Mouse (Mus musculus) forebrain, embryonic 13.5 days (tissue): ENCODE measurements at regions not wholly inside any gene's neighbourhood (a gene's known extent, or its start where the extent isn't known, plus 50 kb on each side); places are given as distances from the start of the nearest gene placed in this dataset.

Source experiments
- ATAC-seq: fragments of 200-750 bp; cut with Nextera tagmentation; 2 replicates; pipeline ENCODE4 v1.8.0; 2017
- H3K27ac ChIP-seq: fragments of 300-500 bp; sonication (generic); 2 replicates; pipeline ENCODE4 v1.5.1; 2015; ENCODE audit warnings: inconsistent platforms, mild to moderate bottlenecking, moderate library complexity
- H3K27me3 ChIP-seq: fragments of 300-500 bp; sonication (generic); 2 replicates; pipeline ENCODE4 v1.6.1; 2015; ENCODE audit warnings: mild to moderate bottlenecking, inconsistent platforms
- H3K36me3 ChIP-seq: fragments of 300-500 bp; sonication (generic); 2 replicates; pipeline ENCODE4 v1.6.1; 2015; ENCODE audit warnings: mild to moderate bottlenecking, inconsistent platforms; ENCODE audit not compliant: poor library complexity, severe bottlenecking
- H3K4me1 ChIP-seq: fragments of 300-500 bp; sonication (generic); 2 replicates; pipeline ENCODE4 v1.6.1; 2015; ENCODE audit warnings: inconsistent platforms
- H3K4me2 ChIP-seq: fragments of 300-500 bp; sonication (generic); 2 replicates; pipeline ENCODE4 v1.6.1; 2015; ENCODE audit warnings: inconsistent platforms, mild to moderate bottlenecking, moderate library complexity
- H3K4me3 ChIP-seq: fragments of 300-500 bp; sonication (generic); 2 replicates; pipeline ENCODE4 v1.5.1; 2015; ENCODE audit warnings: mild to moderate bottlenecking, inconsistent platforms
- H3K9ac ChIP-seq: fragments of 300-500 bp; sonication (generic); 2 replicates; pipeline ENCODE4 v1.6.1; 2015; ENCODE audit warnings: mild to moderate bottlenecking, inconsistent platforms
- H3K9me3 ChIP-seq: fragments of 300-500 bp; sonication (generic); replicated peaks from 2 replicates; pipeline ENCODE4 v1.6.1; 2016; ENCODE audit warnings: inconsistent platforms
- WGBS: fragments of 180-500 bp; shearing (Covaris S2); methylation state at CpG from one replicate; pipeline ENCODE4 v1.1.7; 2015; 5-methylcytosine and 5-hydroxymethylcytosine counted together

DNA sequence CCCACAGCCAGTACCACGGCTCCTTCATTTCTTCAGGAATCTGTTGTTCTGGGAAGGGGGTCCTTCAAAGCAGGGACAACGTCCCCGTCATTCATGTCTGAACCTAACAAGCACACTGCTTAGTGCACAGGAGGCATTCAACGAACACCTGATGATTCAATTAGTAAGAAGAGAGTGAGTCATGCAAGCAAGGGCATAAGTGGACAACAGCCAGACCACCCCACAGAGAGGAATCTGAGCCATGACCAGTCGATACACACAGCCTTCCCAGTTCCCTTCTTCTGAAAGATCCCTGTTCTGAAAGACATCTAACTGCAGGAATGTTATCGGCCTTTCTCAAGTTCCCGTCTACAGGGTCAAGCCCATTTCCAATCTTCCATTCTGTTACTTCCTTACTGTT is 231.6 kb downstream of the Gm26897 start:
- H3K36me3 ChIP-seq: no peaks in the 10 kb centered on the region
- no peak overlapping the region for H3K4me2 ChIP-seq
- no peak overlapping the region for H3K9ac ChIP-seq
- H3K4me1 ChIP-seq: 0 out of 2 replicates have a peak, but pooled peaks cover 3% of the 10 kb centered on the region
- H3K4me3 ChIP-seq: no peak overlapping the region
- H3K9me3 ChIP-seq: no peaks in the 10 kb centered on the region
- H3K27ac ChIP-seq: no peak overlapping the region
- ATAC-seq: no peak
- no peaks in the 10 kb centered on the region for H3K27me3 ChIP-seq
- 79% methylated on average over 7 of the region's 7 CpGs for WGBS

DNA sequence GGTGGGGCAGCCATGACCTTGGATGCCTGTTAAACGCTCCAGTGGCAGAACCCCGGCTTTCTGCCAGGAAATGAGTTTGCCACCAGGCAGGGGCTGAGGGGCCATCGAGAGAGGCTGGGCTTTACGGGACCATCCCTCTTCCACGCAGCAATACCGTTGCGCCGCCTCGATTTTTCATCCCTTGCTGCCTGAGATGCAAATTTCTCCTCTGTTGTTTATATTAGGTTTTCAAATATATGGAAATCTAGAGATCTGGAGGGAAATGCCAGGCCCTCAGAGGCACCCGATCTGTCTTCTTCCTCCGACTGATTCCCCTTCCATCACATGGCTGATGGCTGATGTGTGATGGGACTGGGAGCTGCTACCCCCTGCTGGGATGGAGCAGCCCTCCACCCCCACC is 234.4 kb downstream of the Gm26897 start:
- Histone ChIP-seq H3K27me3 (no peaks in the 10 kb centered on the region), H3K4me1 (0 out of 2 replicates have a peak, but pooled peaks cover 8% of the 10 kb centered on the region), H3K27ac (no peak overlapping the region), H3K9ac (no peak overlapping the region), H3K36me3 (no peaks in the 10 kb centered on the region), H3K4me2 (no peak overlapping the region), H3K9me3 (no peaks in the 10 kb centered on the region), H3K4me3 (no peak overlapping the region)
- no peak for ATAC-seq
- WGBS: 68% methylated on average over 11 of the region's 11 CpGs

DNA sequence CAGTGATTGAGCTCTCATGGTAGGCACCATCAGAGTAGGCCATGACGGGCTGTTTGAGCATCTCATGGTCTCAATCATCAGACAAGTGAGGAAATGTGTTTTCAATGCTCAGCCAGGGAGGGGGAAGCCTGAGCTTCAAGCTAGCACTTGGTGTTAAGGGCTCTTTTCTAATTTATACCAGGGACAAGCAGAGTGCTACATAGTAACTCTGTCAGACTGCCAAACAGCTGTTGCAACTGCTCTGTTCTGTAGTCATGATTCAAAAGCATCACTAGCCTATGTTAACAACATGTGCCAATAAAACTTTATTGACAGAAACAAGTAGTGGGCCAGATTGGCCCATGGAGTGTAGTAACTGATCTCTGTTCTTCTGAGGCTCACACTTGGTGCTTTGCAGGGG is 235.0 kb downstream of the Gm26897 start:
- 87% methylated on average over 1 of the region's 1 CpGs for WGBS
- no peak overlapping the region for H3K27ac ChIP-seq

DNA sequence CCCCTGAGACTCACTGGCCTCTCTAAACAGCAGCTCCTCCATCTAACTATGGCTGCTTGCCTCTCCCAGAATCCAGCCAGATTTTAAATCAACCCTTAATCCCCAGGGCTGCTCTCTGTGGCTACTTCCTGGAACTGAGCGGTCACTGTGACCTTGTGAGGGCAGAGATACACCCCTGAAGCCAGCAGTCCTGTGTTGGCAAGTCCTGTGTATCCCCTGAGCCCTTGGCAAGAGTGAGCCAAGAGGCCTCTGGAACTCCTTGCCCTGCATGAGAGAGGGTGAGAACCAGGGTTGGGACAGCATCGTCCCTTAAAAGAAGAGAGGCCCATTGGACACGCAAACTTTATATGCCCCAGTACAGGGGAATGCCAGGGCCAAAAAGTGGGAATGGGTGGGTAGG is 237.5 kb downstream of the Gm26897 start:
- no peak overlapping the region for H3K4me3 ChIP-seq
- peaks cover 6% of the 10 kb centered on the region for H3K9me3 ChIP-seq
- H3K36me3 ChIP-seq: no peaks in the 10 kb centered on the region
- H3K27ac ChIP-seq: no peak overlapping the region
- H3K9ac ChIP-seq: no peak overlapping the region
- H3K4me2 ChIP-seq: no peak overlapping the region
- no peak for ATAC-seq
- 88% methylated on average over 3 of the region's 3 CpGs for WGBS
- no peaks in the 10 kb centered on the region for H3K27me3 ChIP-seq
- peaks cover 12% of the 10 kb centered on the region for H3K4me1 ChIP-seq

More for the DNA sequence above, 235.0 kb downstream of the Gm26897 start:
- H3K4me3 ChIP-seq: no peak overlapping the region
- H3K4me1 ChIP-seq: 0 out of 2 replicates have a peak, but pooled peaks cover 8% of the 10 kb centered on the region
- H3K27me3 ChIP-seq: no peaks in the 10 kb centered on the region
- H3K9ac ChIP-seq: no peak overlapping the region
- no peaks in the 10 kb centered on the region for H3K36me3 ChIP-seq
- H3K9me3 ChIP-seq: no peaks in the 10 kb centered on the region
- H3K4me2 ChIP-seq: no peak overlapping the region
- no peak for ATAC-seq

DNA sequence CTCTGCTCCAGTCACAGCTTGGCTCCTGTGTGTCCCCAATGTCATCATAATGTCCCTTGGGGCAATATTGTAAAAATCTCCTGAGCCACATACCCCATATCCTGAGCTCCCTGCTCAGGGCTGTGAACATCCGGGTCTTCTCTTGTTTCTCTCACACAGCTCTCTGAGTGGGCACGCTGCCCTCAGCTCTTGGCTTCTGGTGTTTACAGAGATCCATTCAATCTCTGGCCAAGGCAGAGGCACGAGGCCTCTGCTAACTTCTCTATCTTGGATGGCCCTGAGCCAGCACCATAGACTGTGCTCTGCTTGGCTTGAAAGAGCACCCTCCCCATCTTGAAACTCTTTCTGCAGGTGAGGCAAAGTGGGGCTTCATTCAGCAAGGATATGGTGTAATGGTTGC is 238.2 kb downstream of the Gm26897 start:
- Histone ChIP-seq H3K9me3 (peaks cover 6% of the 10 kb centered on the region), H3K4me2 (no peak overlapping the region), H3K4me3 (no peak overlapping the region), H3K36me3 (no peaks in the 10 kb centered on the region), H3K9ac (no peak overlapping the region), H3K27me3 (no peaks in the 10 kb centered on the region), H3K4me1 (peaks cover 12% of the 10 kb centered on the region), H3K27ac (no peak overlapping the region)
- ATAC-seq: no peak
- 73% methylated on average over 3 of the region's 3 CpGs for WGBS

DNA sequence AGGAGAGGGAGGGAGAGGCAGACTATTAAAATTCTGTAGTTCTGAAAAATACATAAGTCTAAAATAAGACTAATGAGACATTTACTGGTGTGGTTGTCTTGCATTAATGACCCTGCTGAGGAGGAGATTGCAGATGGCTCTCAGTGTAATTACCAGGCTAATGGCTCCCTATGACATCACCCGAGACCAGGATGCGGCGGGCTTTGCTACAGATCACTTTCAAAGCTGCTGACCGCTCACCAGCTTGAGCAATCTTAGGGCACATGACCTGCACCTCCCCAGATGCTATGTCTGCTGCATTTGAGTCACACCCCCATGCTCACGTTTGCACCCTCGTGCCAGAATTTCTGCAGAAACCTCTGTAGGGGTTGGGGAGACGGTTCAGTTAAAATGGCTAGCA is 242.0 kb downstream of the Gm26897 start:
- ATAC-seq: 0 out of 2 replicates have a peak, but pooled peaks have one; percentile 38
- Histone ChIP-seq H3K9ac (no peak overlapping the region), H3K9me3 (peaks cover 6% of the 10 kb centered on the region), H3K4me1 (peaks cover 12% of the 10 kb centered on the region), H3K27me3 (no peaks in the 10 kb centered on the region), H3K4me3 (no peak overlapping the region), H3K27ac (peak overlapping the region; percentile 51; the same call in 1 of the 2 replicates), H3K4me2 (no peak overlapping the region), H3K36me3 (no peaks in the 10 kb centered on the region)
- WGBS: 20% methylated on average over 7 of the region's 7 CpGs

DNA sequence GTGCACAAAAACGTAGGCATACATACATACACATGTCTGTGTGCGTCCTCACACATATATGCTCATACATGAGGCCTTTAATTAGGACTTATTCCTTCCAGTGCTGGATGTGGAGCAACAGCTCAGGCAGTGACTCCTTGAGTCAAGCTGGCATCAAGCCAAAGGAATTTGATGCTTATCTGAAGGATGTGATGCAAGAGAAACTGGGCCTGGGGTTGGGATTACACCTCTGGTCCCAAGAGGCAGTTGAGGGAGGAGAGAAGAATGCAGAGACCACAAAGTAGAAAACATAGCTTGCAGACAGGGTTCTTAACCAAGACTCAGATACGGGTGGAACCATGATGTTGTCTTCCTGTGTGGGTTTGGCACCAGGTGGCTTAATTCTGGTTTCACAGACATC is 245.9 kb downstream of the Gm26897 start:
- Histone ChIP-seq H3K27me3 (no peaks in the 10 kb centered on the region), H3K4me3 (no peak overlapping the region), H3K27ac (no peak overlapping the region), H3K4me1 (peaks cover 8% of the 10 kb centered on the region), H3K9ac (no peak overlapping the region), H3K36me3 (no peaks in the 10 kb centered on the region), H3K4me2 (no peak overlapping the region), H3K9me3 (peaks cover 15% of the 10 kb centered on the region)
- WGBS: 93% methylated on average over 3 of the region's 3 CpGs
- ATAC-seq: no peak

DNA sequence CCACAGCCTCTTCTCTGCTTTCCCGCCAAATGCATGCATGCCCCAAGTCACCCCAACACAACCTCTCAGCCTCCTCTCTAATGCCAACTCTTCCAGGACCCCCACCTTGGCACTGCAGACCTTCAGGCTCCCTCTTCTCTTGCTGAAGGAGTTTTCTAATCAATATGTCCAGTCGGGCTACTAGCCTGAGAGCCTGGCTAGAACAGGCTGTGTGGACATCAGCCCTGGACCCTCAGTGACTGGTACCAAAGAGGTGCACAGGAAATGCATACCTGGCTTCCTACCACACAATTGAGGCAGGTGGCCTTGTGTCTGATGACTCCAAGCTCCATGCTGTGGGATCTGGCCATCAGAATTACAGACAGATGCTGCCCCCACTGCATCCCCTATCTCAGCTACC is 248.4 kb downstream of the Gm26897 start:
- no peak for ATAC-seq
- no peaks in the 10 kb centered on the region for H3K36me3 ChIP-seq
- no peaks in the 10 kb centered on the region for H3K4me1 ChIP-seq
- peaks cover 11% of the 10 kb centered on the region; the same call in 1 of the 2 replicates for H3K9me3 ChIP-seq
- H3K4me2 ChIP-seq: no peak overlapping the region
- no peak overlapping the region for H3K4me3 ChIP-seq
- H3K9ac ChIP-seq: no peak overlapping the region
- H3K27ac ChIP-seq: no peak overlapping the region
- H3K27me3 ChIP-seq: 0 out of 2 replicates have a peak, but pooled peaks cover 2% of the 10 kb centered on the region
- WGBS: 98% methylated on average over 2 of the region's 2 CpGs

DNA sequence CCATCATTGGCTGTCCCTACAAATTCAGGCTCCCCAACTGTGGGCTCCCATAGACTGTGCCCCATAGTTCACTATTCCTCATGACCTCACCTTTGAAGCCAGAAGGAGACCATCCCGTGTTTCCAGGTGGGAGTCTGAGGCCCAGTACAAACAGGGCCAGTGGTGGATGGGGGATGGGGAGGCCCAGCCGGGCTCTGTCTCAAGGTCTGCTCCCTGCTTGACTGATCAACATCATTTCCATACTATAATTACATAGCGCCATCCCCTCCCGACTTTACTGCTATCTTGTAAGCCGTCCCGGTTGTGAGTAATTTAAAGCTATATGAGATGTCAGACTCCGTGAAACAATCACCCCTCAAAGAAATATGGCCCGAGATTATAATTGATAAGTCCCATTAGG is 252.3 kb downstream of the Gm26897 start:
- ATAC-seq: no peak
- Histone ChIP-seq H3K36me3 (no peaks in the 10 kb centered on the region), H3K4me3 (no peak overlapping the region), H3K9me3 (peaks cover 14% of the 10 kb centered on the region), H3K4me2 (no peak overlapping the region), H3K27ac (no peak overlapping the region), H3K4me1 (no peaks in the 10 kb centered on the region), H3K27me3 (peaks cover 2% of the 10 kb centered on the region; the same call in 1 of the 2 replicates), H3K9ac (no peak overlapping the region)
- WGBS: 77% methylated on average over 8 of the region's 8 CpGs

DNA sequence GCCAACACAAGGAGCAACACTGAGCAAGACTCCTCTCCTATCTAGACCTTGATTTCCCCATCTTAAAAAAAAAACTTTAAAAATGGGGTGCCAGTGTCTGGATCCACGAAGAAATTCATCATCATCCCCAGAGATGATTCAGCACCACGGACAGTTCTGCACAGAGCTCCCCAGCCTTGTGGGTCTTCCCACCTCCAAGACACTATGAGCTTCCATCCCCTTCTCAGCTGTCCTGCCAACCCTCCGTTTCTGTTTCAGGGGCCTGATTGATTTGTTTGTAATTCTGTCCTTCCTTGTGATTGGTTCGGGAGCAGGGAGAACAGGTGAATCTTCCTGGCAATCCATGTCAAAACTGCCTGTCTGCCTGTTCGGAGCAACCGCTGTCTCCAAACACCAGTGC is 253.3 kb downstream of the Gm26897 start:
- no peaks in the 10 kb centered on the region for H3K36me3 ChIP-seq
- H3K27me3 ChIP-seq: peaks cover 2% of the 10 kb centered on the region; the same call in 1 of the 2 replicates
- H3K27ac ChIP-seq: no peak overlapping the region
- H3K4me1 ChIP-seq: 0 out of 2 replicates have a peak, but pooled peaks cover 2% of the 10 kb centered on the region
- WGBS: 45% methylated on average over 6 of the region's 6 CpGs
- H3K4me2 ChIP-seq: no peak overlapping the region
- no peak overlapping the region for H3K9ac ChIP-seq
- H3K9me3 ChIP-seq: peaks cover 7% of the 10 kb centered on the region; the same call in 1 of the 2 replicates
- ATAC-seq: no peak
- H3K4me3 ChIP-seq: no peak overlapping the region

DNA sequence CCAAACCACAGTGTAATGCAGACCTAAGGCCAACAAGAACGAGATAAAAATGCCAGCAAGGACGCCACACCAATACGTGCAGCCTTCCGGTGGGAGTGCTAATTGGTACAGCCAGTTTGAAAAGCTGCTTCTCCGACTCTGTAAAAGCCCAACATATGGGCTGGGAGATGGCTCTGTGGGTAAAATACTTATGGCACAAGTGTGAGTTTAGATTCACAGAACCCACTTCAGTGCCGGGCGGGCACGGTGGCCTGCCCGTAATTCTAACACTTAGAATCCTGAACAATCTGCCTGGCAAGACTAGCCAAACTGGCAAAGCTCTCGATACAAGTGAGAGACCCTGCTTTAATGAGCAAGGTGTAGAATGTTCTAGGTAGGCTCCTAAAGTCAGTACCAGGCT is 258.1 kb downstream of the Gm26897 start:
- H3K9ac ChIP-seq: no peak overlapping the region
- no peak overlapping the region for H3K4me3 ChIP-seq
- ATAC-seq: no peak
- H3K4me2 ChIP-seq: no peak overlapping the region
- H3K27ac ChIP-seq: no peak overlapping the region
- no peaks in the 10 kb centered on the region for H3K36me3 ChIP-seq
- peaks cover 7% of the 10 kb centered on the region for H3K4me1 ChIP-seq
- H3K27me3 ChIP-seq: peaks cover 10% of the 10 kb centered on the region; the same call in 1 of the 2 replicates
- WGBS: 80% methylated on average over 10 of the region's 10 CpGs
- H3K9me3 ChIP-seq: peaks cover 3% of the 10 kb centered on the region; the same call in 1 of the 2 replicates

DNA sequence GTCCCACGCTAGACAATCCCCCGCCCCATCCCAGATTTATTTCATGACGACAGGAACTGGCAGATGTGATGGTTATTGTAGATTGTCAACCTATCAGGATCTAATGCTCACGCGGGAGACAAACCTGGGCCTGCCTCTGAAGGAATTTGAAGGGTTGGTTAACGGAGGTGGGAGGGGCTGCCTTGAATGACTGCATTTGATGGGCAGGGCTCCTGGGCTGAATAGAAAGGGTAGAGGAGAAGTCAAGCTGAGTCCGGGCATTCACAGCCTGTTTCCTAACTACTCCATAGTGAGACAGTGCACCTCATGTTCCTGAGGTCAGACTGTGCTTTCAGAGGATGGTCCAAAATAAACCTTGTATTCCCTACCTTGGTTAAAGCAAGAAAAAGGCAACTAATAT is 259.1 kb downstream of the Cryba4 start:
- 46% methylated on average over 7 of the region's 7 CpGs for WGBS
- no peak overlapping the region for H3K4me3 ChIP-seq
- H3K36me3 ChIP-seq: no peaks in the 10 kb centered on the region
- H3K9me3 ChIP-seq: peaks cover 3% of the 10 kb centered on the region; the same call in 1 of the 2 replicates
- no peak overlapping the region for H3K4me2 ChIP-seq
- no peak overlapping the region for H3K27ac ChIP-seq
- H3K27me3 ChIP-seq: peaks cover 10% of the 10 kb centered on the region; the same call in 1 of the 2 replicates
- peaks cover 13% of the 10 kb centered on the region for H3K4me1 ChIP-seq
- no peak overlapping the region for H3K9ac ChIP-seq
- no peak for ATAC-seq

DNA sequence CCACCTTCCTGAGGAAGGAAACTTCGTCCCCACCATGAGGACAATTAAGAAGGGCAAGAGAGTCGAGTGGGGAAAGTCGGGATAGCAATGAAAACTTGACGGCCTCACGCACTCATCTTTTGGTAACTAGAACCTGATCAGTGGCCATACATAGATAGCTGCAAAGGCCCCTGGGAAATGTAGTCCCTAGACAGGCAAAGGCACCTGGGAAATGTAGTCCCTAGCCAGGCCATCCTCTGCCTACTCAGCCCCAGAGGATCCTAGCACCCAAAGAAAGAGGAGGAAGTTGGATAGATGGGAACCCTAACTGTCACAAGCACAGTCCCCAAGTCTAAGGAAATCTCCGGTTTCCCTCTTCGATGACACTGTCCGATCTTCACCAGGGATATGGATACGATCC is 258.4 kb downstream of the Cryba4 start:
- Histone ChIP-seq H3K27ac (no peak overlapping the region), H3K9me3 (peaks cover 3% of the 10 kb centered on the region; the same call in 1 of the 2 replicates), H3K36me3 (no peaks in the 10 kb centered on the region), H3K27me3 (peaks cover 13% of the 10 kb centered on the region; the same call in 1 of the 2 replicates), H3K4me3 (no peak overlapping the region), H3K4me1 (peaks cover 13% of the 10 kb centered on the region), H3K9ac (no peak overlapping the region), H3K4me2 (no peak overlapping the region)
- peak; percentile 53; the same call in 1 of the 2 replicates for ATAC-seq
- WGBS: 81% methylated on average over 9 of the region's 9 CpGs
